Mouse (Mus musculus) neural tube, embryonic 10.5 days (tissue): ENCODE measurements around the gene Rpl18.

Experiments used
- DNase-seq: peaks from one replicate; pipeline ENCODE4 v3.0.0-alpha.2; 2017; ENCODE audit warnings: low spot score; ENCODE audit errors: extremely low spot score

The Rpl18 gene

GRCm38 (mm10) chr7:45700301-45701015, 14.8 kb upstream of the Rpl18 start:
- DNase-seq = peak; percentile 69

GRCm38 (mm10) chr7:45701072-45701471, 14.2 kb upstream of the Rpl18 start:
- DNase-seq = no peak

GRCm38 (mm10) chr7:45701607-45702006, 13.7 kb upstream of the Rpl18 start:
- no peak for DNase-seq

GRCm38 (mm10) chr7:45702316-45702715, 12.9 kb upstream of the Rpl18 start:
- no peak for DNase-seq

GRCm38 (mm10) chr7:45702809-45703520, 12.3 kb upstream of the Rpl18 start:
- DNase-seq = no peak

GRCm38 (mm10) chr7:45703521-45704033, 11.7 kb upstream of the Rpl18 start:
- no peak for DNase-seq

- peak; percentile 70 for DNase-seq
These were observed 11.2 kb upstream of the Rpl18 start for GRCm38 (mm10) chr7:45704046-45704559.

- peak; percentile 98 for DNase-seq
These were observed 10.4 kb upstream of the Rpl18 start, which contains the start of gene Dbp for GRCm38 (mm10) chr7:45704730-45705442. Gene Dbp (plus strand): TSS chr7:45705088.

- peak; percentile 69 for DNase-seq
These were observed 9.8 kb upstream of the Rpl18 start for GRCm38 (mm10) chr7:45705443-45705864.

GRCm38 (mm10) chr7:45705873-45706281, 9.4 kb upstream of the Rpl18 start:
- peak; percentile 72 for DNase-seq

GRCm38 (mm10) chr7:45706721-45707241, 8.5 kb upstream of the Rpl18 start:
- peak; percentile 84 for DNase-seq

GRCm38 (mm10) chr7:45707375-45707967, 7.8 kb upstream of the Rpl18 start:
- peak; percentile 88 for DNase-seq

- DNase-seq = no peak
These were observed 7.0 kb upstream of the Rpl18 start for GRCm38 (mm10) chr7:45708221-45708761.

GRCm38 (mm10) chr7:45709036-45709435, 6.2 kb upstream of the Rpl18 start:
- no peak for DNase-seq

GRCm38 (mm10) chr7:45709677-45710355, 5.4 kb upstream of the Rpl18 start:
- no peak for DNase-seq

GRCm38 (mm10) chr7:45710477-45711191, 4.6 kb upstream of the Rpl18 start:
- DNase-seq = no peak

- DNase-seq = no peak
These were observed 3.8 kb upstream of the Rpl18 start for GRCm38 (mm10) chr7:45711316-45712021.

- DNase-seq = no peak
These were observed 3.1 kb upstream of the Rpl18 start for GRCm38 (mm10) chr7:45712022-45712757.
